Mouse (Mus musculus) liver, postnatal 0 days (tissue): ENCODE results near the gene Pgc.

ENCODE experiments used
- CTCF ChIP-seq: sonication (generic); IDR thresholded peaks from 2 replicates; pipeline ENCODE4 v1.5.1; 2016; ENCODE audit warnings: antibody characterized with exemption, low read depth
- EP300 ChIP-seq: IDR thresholded peaks from 2 replicates; pipeline ENCODE4 v1.6.1; 2016; ENCODE audit warnings: antibody characterized with exemption, low read depth, mild to moderate bottlenecking

- no peak for TF ChIP-seq EP300
- TF ChIP-seq CTCF: no peak
These were observed 17.4 kb downstream of the Pgc start for GRCm38 (mm10) chr17:47744086-47744485.
